Mouse (Mus musculus) midbrain, embryonic 11.5 days (tissue): ENCODE measurements around the gene Plxna1. TPM values are rescaled to one million over a fixed set of nuclear protein-coding genes. Genes with fewer than 3 reads are reported as not detected.

ENCODE experiments used
- polyA plus RNA-seq: library from polyadenylated mRNA; unstranded; fragments of >200 nt; fragmentation: Nextera tagmentation; extraction: Ambion mirVana; gene quantifications from 2 replicates; pipeline ENCODE4 v1.2.1, GENCODE M21; 2014

Plxna1 gene
- polyA plus RNA-seq, 1 experiment from 2014 or later, result 29.1 TPM

Other genes starting within 250 kb of the Plxna1 start
- 97.4 and 103 TPM in 2 replicates for gene Chchd6, start 233.0 kb upstream of the Plxna1 start, polyA plus RNA-seq